Mouse (Mus musculus) G1E (cell line): ENCODE results near the gene Klf7. TPM values are rescaled to one million over a fixed set of nuclear protein-coding genes. Genes with fewer than 3 reads are reported as not detected.

Experiments used
- ATAC-seq: 2 replicates; pipeline ENCODE4 v1.8.0; 2016; ENCODE audit warnings: mild to moderate bottlenecking; ENCODE audit not compliant: insufficient number of reproducible peaks, poor library complexity, low FRiP score, severe bottlenecking; ENCODE audit errors: extremely low read depth
- DNase-seq: peaks from one replicate; pipeline ENCODE4 v3.0.0; 2012; ENCODE audit warnings: low spot score
- H3K27me3 ChIP-seq: 2 replicates; pipeline ENCODE4 v1.6.1; 2012; ENCODE audit warnings: mild to moderate bottlenecking, low read length, inconsistent platforms; ENCODE audit not compliant: insufficient read depth
- H3K36me3 ChIP-seq: replicated peaks from 2 replicates; pipeline ENCODE3; 2012; ENCODE audit warnings: mild to moderate bottlenecking, inconsistent platforms
- H3K4me1 ChIP-seq: 2 replicates; pipeline ENCODE4 v1.6.1; 2012; ENCODE audit warnings: low read depth, low read length, inconsistent platforms, mixed read lengths; ENCODE audit not compliant: insufficient read depth
- H3K4me3 ChIP-seq: 2 replicates; pipeline ENCODE4 v1.5.1; 2012; ENCODE audit warnings: low read depth, mild to moderate bottlenecking, inconsistent platforms, low read length, moderate library complexity, mixed read lengths
- H3K9me3 ChIP-seq: replicated peaks from 2 replicates; pipeline ENCODE4 v1.6.1; 2012; ENCODE audit warnings: inconsistent platforms
- CTCF ChIP-seq: IDR thresholded peaks from 2 replicates; pipeline ENCODE4 v1.5.1; 2012; ENCODE audit warnings: low read depth, low read length, inconsistent platforms, mixed read lengths
- GATA1 ChIP-seq: IDR thresholded peaks from 2 replicates; pipeline ENCODE4 v1.6.1; 2012; ENCODE audit warnings: borderline replicate concordance, low read length, inconsistent platforms, mixed read lengths
- GATA2 ChIP-seq: IDR thresholded peaks from 2 replicates; pipeline ENCODE4 v1.6.1; 2012; ENCODE audit warnings: low read depth, low read length, inconsistent platforms, borderline replicate concordance
- POLR2AphosphoS5 ChIP-seq: IDR thresholded peaks from 2 replicates; pipeline ENCODE4 v1.6.1; 2012; ENCODE audit warnings: low read depth, low read length, inconsistent platforms; ENCODE audit not compliant: insufficient replicate concordance
- TAL1 ChIP-seq: conservative IDR thresholded peaks from 2 replicates; pipeline ENCODE4 v1.6.1; 2012; ENCODE audit warnings: low read depth, low read length, inconsistent platforms, mixed read lengths
- polyA plus RNA-seq: library from polyadenylated mRNA; stranded (reverse); fragments of >175 nt; gene quantifications from 2 replicates; pipeline ENCODE4 v1.2.3, GENCODE M21; 2012
- total RNA-seq, 2 experiments: library from RNA; stranded (forward) in 1 of 2; stranded (reverse) in 1 of 2; fragments of 200-1000 nt in 1 of 2; fragments of >200 nt in 1 of 2; fragmentation: Nextera tagmentation in 1 of 2; gene quantifications; 2 replicates each; pipeline ENCODE4 v1.2.3; 2014 to 2017

Klf7 gene
- total and polyA plus RNA-seq, 3 experiments = 0.11 TPM; not detected in 2

DNA sequence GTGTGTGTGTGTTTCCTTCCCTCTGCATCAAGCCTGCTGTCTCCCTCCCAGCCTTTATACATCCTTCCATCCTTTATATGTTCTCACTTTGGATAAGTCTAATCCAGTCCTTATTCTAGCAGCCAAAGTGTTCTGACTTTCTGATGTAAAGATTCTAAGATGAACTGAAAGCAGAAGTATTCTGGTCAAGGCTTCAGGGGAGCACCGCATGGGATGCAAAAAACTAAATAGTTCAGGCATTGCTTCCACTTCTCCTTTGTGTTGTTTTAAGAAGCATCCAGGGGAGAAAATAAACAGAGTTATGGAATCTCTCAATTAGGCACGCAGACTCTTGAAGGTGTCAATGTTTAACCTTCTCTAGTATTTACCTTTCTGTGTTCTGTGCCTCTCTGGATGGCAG is 141.3 kb downstream of the Klf7 start:
- DNase-seq (no peak), ATAC-seq (no peak)
- no peaks in the 10 kb centered on the region for H3K36me3 ChIP-seq
- no peaks in the 10 kb centered on the region for H3K4me1 ChIP-seq
- no peaks in the 10 kb centered on the region for H3K9me3 ChIP-seq
- TF ChIP-seq GATA1 (no peak), POLR2AphosphoS5 (no peak), CTCF (no peak), TAL1 (no peak), GATA2 (no peak)
- H3K4me3 ChIP-seq = no peak overlapping the region
- no peaks in the 10 kb centered on the region for H3K27me3 ChIP-seq
